Mouse (Mus musculus) stomach, postnatal 0 days (tissue): ENCODE results near the gene Zfp954.
A peak's percentile ranks its signal among the peaks of the same experiment; 100 is the strongest.

Experiments
- CTCF ChIP-seq: IDR thresholded peaks from 2 replicates; pipeline ENCODE4 v1.5.1; 2016; ENCODE audit warnings: antibody characterized with exemption, low read depth, mild to moderate bottlenecking, moderate library complexity
- EP300 ChIP-seq: optimal IDR thresholded peaks from 2 replicates; pipeline ENCODE3; 2016; ENCODE audit warnings: antibody characterized with exemption

DNA sequence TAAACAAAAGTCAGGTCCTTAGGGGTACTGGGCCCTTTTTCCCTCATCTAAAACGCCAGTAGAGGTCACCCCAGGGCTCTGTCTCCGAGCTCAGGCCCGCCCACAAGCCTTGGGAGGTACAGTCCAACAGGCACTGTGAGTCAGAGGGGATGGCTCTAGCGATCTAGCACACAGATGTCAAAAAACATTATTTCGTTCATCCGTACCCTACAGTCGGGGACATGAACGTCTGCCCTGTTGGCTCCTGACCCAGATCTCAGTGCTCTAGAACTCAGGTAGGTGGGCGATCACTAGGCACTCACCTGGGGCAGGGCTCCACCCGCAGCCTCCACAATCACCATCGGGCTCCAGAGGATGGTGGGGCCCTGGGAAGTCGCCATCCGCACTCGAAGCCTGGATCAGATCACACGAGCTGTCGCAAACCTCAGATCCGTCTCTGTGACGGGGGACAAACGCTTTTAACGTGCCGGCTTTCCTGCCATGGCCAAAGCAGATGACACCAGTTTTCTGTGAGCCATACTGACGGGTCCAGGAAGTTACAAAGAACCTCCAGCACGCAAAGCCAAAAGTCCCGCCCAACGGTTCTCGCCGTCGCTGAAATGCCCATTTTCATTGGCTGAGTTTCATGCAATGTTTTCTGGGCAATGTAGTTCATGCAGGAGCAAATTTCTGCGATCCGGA, at the start of gene Zfp954:
- TF ChIP-seq EP300: no peak
- TF ChIP-seq CTCF: peak; percentile 69
